Mouse (Mus musculus) ES-Bruce4 (cell line): ENCODE results near the gene Nup210l. TPM values are rescaled to one million over a fixed set of nuclear protein-coding genes. Genes with fewer than 3 reads are reported as not detected.

ENCODE experiments used
- H3K27ac ChIP-seq: 2 replicates; pipeline ENCODE4 v1.5.1; 2012; ENCODE audit warnings: low read length, inconsistent platforms; ENCODE audit not compliant: insufficient read depth
- H3K27me3 ChIP-seq: 2 replicates; pipeline ENCODE4 v1.6.1; 2012; ENCODE audit warnings: mild to moderate bottlenecking, low read length, inconsistent platforms; ENCODE audit not compliant: control insufficient read depth, poor library complexity, insufficient read depth, severe bottlenecking
- H3K36me3 ChIP-seq: 2 replicates; pipeline ENCODE4 v1.6.1; 2012; ENCODE audit warnings: inconsistent platforms, mild to moderate bottlenecking, low read length, moderate library complexity; ENCODE audit not compliant: control insufficient read depth, poor library complexity, insufficient read depth, severe bottlenecking
- H3K4me1 ChIP-seq: one replicate; pipeline ENCODE4 v1.8.1; 2011; ENCODE audit warnings: low read length; ENCODE audit not compliant: control insufficient read depth, insufficient read depth
- H3K4me3 ChIP-seq: 2 replicates; pipeline ENCODE4 v1.5.1; 2011; ENCODE audit warnings: low read depth, mild to moderate bottlenecking, low read length
- H3K9ac ChIP-seq: 2 replicates; pipeline ENCODE4 v1.6.1; 2012; ENCODE audit warnings: low read depth, mild to moderate bottlenecking, inconsistent platforms; ENCODE audit not compliant: poor library complexity, severe bottlenecking
- H3K9me3 ChIP-seq: replicated peaks from 2 replicates; pipeline ENCODE4 v1.6.1; 2012; ENCODE audit warnings: mild to moderate bottlenecking, low read length, inconsistent platforms; ENCODE audit not compliant: control insufficient read depth, poor library complexity, insufficient read depth, severe bottlenecking
- CTCF ChIP-seq: IDR thresholded peaks from one replicate; pipeline ENCODE4 v1.8.1; 2011; ENCODE audit warnings: low read depth, low read length
- EP300 ChIP-seq: IDR thresholded peaks from 2 replicates; pipeline ENCODE4 v1.6.1; 2011; ENCODE audit warnings: low read depth, low read length; ENCODE audit not compliant: insufficient read depth
- POLR2A ChIP-seq: IDR thresholded peaks from one replicate; pipeline ENCODE4 v1.8.1; 2011; ENCODE audit warnings: low read length; ENCODE audit not compliant: insufficient read depth
- polyA plus RNA-seq: library from polyadenylated mRNA; stranded (reverse); fragments of >200 nt; gene quantifications from 2 replicates; pipeline ENCODE4 v1.2.4, GENCODE M21; 2011; ENCODE audit warnings: low read depth; ENCODE audit not compliant: missing spikeins, insufficient read depth, insufficient read length

The Nup210l gene
- polyA plus RNA-seq, 1 experiment, result 0.73 TPM

DNA sequence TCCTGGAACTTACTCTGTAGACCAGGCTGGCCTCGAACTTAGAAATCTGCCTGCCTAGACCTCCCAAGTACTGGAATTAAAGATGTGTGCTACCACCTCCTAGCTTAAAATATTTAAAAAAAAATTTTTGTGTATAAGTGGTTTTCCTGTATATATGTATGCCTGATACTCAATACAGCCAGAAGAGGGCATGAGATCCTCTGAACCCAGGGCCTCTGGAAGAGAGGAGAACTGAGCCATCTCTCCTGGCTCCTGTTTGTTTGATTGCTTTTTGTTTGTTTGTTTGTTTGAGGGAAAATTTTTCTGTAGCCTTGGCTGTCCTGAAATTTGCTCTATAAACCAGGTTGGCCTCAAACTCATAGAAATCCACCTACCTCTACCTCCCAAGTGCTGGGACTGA, 29.4 kb downstream of the Nup210l start:
- H3K36me3 ChIP-seq, result no peaks in the 10 kb centered on the region
- H3K27me3 ChIP-seq, result no peaks in the 10 kb centered on the region

DNA sequence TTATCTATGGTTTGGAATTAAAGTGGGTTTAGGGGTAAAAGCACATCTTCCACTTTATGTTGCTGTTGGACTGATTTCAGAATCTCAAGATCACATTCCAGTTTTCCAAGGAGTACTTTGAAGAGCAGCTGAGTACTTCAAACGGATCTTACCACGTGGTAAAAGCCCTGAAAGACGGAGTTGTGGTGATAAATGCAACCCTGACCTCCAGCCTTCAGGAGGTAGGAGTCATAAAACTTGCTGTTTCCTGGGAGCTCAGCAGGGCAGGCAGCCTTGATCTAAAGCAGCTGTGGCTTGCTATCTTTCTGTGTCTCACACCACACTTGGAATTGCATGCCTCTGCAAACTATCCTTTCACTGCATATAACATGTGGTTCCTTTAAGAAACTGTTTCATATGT, 30.6 kb downstream of the Nup210l start:
- no peak overlapping the region for H3K4me3 ChIP-seq
- H3K36me3 ChIP-seq, result no peaks in the 10 kb centered on the region
- TF ChIP-seq POLR2A, result no peak
- no peak for TF ChIP-seq CTCF
- no peak for TF ChIP-seq EP300
- H3K9ac ChIP-seq, result no peak overlapping the region
- no peaks in the 10 kb centered on the region for H3K9me3 ChIP-seq
- no peak overlapping the region for H3K27ac ChIP-seq
- H3K27me3 ChIP-seq, result no peaks in the 10 kb centered on the region
- no peaks in the 10 kb centered on the region for H3K4me1 ChIP-seq

More for the DNA sequence above, 29.4 kb downstream of the Nup210l start:
- H3K4me3 ChIP-seq, result no peak overlapping the region
- TF ChIP-seq POLR2A (no peak), CTCF (no peak), EP300 (no peak)
- no peaks in the 10 kb centered on the region for H3K9me3 ChIP-seq
- H3K9ac ChIP-seq, result no peak overlapping the region
- H3K4me1 ChIP-seq, result no peaks in the 10 kb centered on the region
- no peak overlapping the region for H3K27ac ChIP-seq

DNA sequence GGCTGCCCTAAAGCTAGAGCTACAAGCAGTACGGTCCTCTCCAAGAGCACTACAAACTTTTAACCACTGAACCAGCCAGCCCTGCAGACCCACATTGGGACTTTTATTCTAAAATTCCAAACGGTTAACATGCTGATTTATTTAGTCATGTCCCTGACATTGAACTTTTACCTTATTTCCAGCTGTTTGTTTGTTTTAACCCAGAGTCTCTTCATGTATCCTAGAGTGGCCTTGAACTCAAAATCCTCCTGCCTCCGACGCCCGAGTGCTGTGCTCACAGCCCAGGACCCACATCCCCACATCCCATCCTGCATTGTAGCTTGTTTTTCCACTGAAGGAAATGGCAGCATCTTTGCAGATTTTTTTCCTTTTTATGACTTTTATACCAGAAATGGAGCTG, 31.1 kb downstream of the Nup210l start:
- Histone ChIP-seq H3K27ac (no peak overlapping the region), H3K9ac (no peak overlapping the region), H3K27me3 (no peaks in the 10 kb centered on the region), H3K36me3 (no peaks in the 10 kb centered on the region), H3K9me3 (no peaks in the 10 kb centered on the region), H3K4me3 (no peak overlapping the region), H3K4me1 (no peaks in the 10 kb centered on the region)
- no peak for TF ChIP-seq CTCF
- no peak for TF ChIP-seq EP300
- TF ChIP-seq POLR2A, result no peak

DNA sequence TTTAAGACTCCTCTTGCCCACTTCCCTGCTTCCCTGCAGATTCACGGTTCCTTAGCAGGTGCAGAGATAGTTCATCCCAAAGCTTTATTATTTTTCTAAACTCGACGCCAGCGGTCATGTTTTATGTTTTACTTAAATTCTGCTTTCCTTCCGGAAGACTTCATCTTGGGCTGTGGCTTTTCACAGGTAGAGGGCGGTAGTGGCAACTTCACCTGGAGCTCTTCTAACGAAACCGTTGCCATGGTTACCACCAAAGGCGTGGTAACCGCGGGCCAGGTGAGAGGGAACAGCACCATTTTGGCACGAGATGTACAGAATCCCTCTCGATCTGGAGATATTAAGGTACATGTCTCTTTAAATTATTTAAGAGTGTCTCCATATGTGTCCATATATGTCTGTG, 32.7 kb downstream of the Nup210l start:
- Histone ChIP-seq H3K9ac (no peak overlapping the region), H3K27ac (no peak overlapping the region), H3K36me3 (no peaks in the 10 kb centered on the region), H3K9me3 (no peaks in the 10 kb centered on the region), H3K4me3 (no peak overlapping the region), H3K4me1 (no peaks in the 10 kb centered on the region), H3K27me3 (no peaks in the 10 kb centered on the region)
- no peak for TF ChIP-seq EP300
- peak; percentile 58 for TF ChIP-seq CTCF
- no peak for TF ChIP-seq POLR2A

DNA sequence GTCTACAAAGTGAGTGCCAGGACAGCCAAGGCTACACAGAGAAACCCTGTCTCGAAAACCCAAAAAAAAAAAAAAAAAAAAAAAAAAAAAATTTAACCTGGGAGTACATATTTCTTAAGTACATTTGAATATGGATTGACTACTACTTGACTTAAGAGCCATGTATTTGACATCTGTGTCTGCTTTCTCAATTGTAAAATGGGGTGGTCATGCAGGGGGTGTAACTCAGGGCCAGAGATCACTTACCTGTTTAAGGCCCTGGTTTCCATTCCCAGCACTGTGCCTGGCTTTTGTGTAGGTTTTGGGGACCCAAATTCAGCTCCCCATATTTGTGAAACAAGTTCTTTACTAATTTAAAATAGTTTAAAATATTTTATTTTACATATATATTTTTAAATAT, 33.7 kb downstream of the Nup210l start:
- no peaks in the 10 kb centered on the region for H3K4me1 ChIP-seq
- no peak overlapping the region for H3K27ac ChIP-seq
- no peaks in the 10 kb centered on the region for H3K36me3 ChIP-seq
- no peaks in the 10 kb centered on the region for H3K27me3 ChIP-seq
- TF ChIP-seq EP300 (no peak), POLR2A (no peak), CTCF (no peak)
- H3K4me3 ChIP-seq, result no peak overlapping the region
- no peaks in the 10 kb centered on the region for H3K9me3 ChIP-seq
- no peak overlapping the region for H3K9ac ChIP-seq

DNA sequence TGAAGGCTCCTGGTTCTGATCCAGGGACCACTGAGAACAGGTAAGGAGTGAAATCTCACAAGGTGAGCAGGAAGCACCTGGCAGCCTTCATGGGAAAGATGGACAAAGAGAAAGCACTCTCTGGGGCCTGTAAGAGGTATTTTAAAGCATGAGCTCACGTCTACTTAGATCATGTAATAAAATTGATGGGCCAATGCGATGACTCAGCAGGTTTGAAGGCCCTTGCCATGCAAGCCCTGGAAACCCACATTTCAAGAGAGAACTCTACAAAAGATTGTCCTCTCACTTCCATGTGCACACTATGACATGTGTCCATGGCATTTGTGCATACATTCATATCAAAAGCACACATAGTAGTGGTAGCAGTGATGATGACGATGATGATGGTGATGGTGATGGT, 36.0 kb downstream of the Nup210l start:
- H3K4me1 ChIP-seq, result no peaks in the 10 kb centered on the region
- no peaks in the 10 kb centered on the region for H3K27me3 ChIP-seq
- H3K9me3 ChIP-seq, result no peaks in the 10 kb centered on the region
- H3K27ac ChIP-seq, result no peak overlapping the region
- H3K4me3 ChIP-seq, result no peak overlapping the region
- H3K36me3 ChIP-seq, result no peaks in the 10 kb centered on the region
- no peak for TF ChIP-seq EP300
- no peak for TF ChIP-seq CTCF
- TF ChIP-seq POLR2A, result no peak
- no peak overlapping the region for H3K9ac ChIP-seq
